Mouse (Mus musculus) neural tube, embryonic 12.5 days (tissue): ENCODE measurements around the gene Cldn7. TPM values are rescaled to one million over a fixed set of nuclear protein-coding genes. Genes with fewer than 3 reads are reported as not detected.
"Not testable (repeated sequence)": the region's sequence is repeated elsewhere in the genome, so short reads cannot be mapped to it uniquely, and the experiment has no call there.

ENCODE experiments used
- ATAC-seq: fragments of 200-750 bp; cut with Nextera tagmentation; 2 replicates; pipeline ENCODE4 v1.8.0; 2017; ENCODE audit warnings: low read depth, mild to moderate bottlenecking, moderate TSS enrichment, moderate library complexity; ENCODE audit not compliant: low FRiP score
- H3K27ac ChIP-seq: fragments of 300-500 bp; sonication (generic); 2 replicates; pipeline ENCODE4 v1.5.1; 2016
- H3K27me3 ChIP-seq: fragments of 300-500 bp; sonication (generic); replicated peaks from 2 replicates; pipeline ENCODE4 v1.6.1; 2016; ENCODE audit warnings: mild to moderate bottlenecking
- H3K36me3 ChIP-seq: fragments of 300-500 bp; sonication (generic); 2 replicates; pipeline ENCODE4 v1.6.1; 2016; ENCODE audit warnings: mild to moderate bottlenecking
- H3K4me1 ChIP-seq: fragments of 300-500 bp; sonication (generic); 2 replicates; pipeline ENCODE4 v1.6.1; 2016
- H3K4me2 ChIP-seq: fragments of 300-500 bp; sonication (generic); replicated peaks from 2 replicates; pipeline ENCODE4 v1.6.1; 2016; ENCODE audit warnings: mild to moderate bottlenecking
- H3K4me3 ChIP-seq: fragments of 300-500 bp; sonication (generic); 2 replicates; pipeline ENCODE4 v1.5.1; 2016
- H3K9ac ChIP-seq: fragments of 300-500 bp; sonication (generic); 2 replicates; pipeline ENCODE4 v1.6.1; 2016; ENCODE audit warnings: mild to moderate bottlenecking
- H3K9me3 ChIP-seq: fragments of 300-500 bp; sonication (generic); 2 replicates; pipeline ENCODE4 v1.6.1; 2016; ENCODE audit warnings: mild to moderate bottlenecking
- WGBS: fragments of 180-500 bp; shearing (Covaris S2); methylation state at CpG from one replicate; pipeline ENCODE4 v1.1.7; 2016; 5-methylcytosine and 5-hydroxymethylcytosine counted together
- microRNA counts: library from miRNA; unstranded; fragments of <30 nt; microRNA quantifications from one replicate; lab custom pipeline; 2017
- microRNA-seq: library from miRNA; unstranded; fragments of <30 nt; microRNA quantifications from one replicate; pipeline ENCODE4, GENCODE M21; 2017
- polyA plus RNA-seq: library from polyadenylated mRNA; unstranded; fragments of >200 nt; fragmentation: Nextera tagmentation; extraction: Ambion mirVana; gene quantifications from 2 replicates; pipeline ENCODE4 v1.2.1, GENCODE M21; 2016

Cldn7 gene
- polyA plus RNA-seq, 1 experiment from 2014 or later = 2.1 TPM

- Histone ChIP-seq H3K9me3 (no peaks in the 10 kb centered on the region), H3K36me3 (peaks cover 48% of the 10 kb centered on the region), H3K4me3 (no peak overlapping the region), H3K27me3 (no peaks in the 10 kb centered on the region), H3K4me2 (peak overlapping the region; percentile 12; the same call in 1 of the 2 replicates), H3K9ac (0 out of 2 replicates have a peak overlapping the region, but pooled peaks have one; percentile 74), H3K27ac (no peak overlapping the region), H3K4me1 (peaks cover 34% of the 10 kb centered on the region)
- no peak for ATAC-seq
- WGBS = 56% methylated on average over 5 of the region's 5 CpGs
Observed at GRCm38 (mm10) chr11:70014051-70014450, 49.5 kb downstream of the Cldn7 start.

DNA sequence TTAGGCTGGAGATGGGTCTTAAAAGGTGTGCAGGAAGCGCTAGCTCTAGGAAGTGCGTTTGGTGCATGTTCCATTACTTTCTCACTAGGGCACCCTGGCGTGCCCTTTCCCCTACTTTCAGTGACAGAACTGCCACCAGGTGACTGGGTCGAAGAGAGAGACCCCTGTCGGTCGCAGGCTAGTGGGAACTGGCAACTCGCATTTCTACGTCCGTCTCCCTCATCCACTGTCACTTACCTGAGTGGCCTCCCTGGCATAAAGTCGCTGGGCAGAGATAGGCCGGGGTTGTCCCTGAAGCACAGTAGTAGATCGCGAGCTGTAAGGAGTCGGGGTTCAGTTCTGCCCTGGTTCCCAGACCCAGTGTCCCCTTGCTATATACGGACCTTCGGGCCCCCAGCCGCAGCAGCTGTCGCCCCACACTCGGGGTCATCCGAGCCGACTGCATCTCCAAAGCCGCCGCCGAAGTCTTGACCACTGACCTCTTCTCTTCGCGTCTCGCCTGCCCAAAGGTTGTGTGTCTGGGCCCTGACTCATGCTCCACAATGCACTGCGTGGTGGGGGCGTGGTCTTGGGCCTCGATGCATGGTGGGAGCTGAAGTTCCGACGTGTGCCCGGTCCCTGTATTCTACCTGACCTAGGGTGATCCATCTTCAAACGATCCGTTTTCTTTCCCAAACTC lies 50.4 kb downstream of the Cldn7 start, which contains the start of gene Acadvl:
TSS of gene Acadvl (minus strand) at position 532 of the 679 bp plus-strand sequence.
- Histone ChIP-seq H3K9me3 (no peaks in the 10 kb centered on the region), H3K9ac (peak within 1 kb of the TSS; percentile 74), H3K27me3 (no peaks in the 10 kb centered on the region), H3K27ac (no peak within 1 kb of the TSS), H3K4me2 (peak within 1 kb of the TSS; percentile 87), H3K4me1 (peaks cover 44% of the 10 kb centered on the region), H3K4me3 (peak within 1 kb of the TSS; percentile 55), H3K36me3 (peaks cover 38% of the 10 kb centered on the region)
- WGBS = under 1% methylated on average over 35 of the region's 35 CpGs
- ATAC-seq = peak; percentile 62

DNA sequence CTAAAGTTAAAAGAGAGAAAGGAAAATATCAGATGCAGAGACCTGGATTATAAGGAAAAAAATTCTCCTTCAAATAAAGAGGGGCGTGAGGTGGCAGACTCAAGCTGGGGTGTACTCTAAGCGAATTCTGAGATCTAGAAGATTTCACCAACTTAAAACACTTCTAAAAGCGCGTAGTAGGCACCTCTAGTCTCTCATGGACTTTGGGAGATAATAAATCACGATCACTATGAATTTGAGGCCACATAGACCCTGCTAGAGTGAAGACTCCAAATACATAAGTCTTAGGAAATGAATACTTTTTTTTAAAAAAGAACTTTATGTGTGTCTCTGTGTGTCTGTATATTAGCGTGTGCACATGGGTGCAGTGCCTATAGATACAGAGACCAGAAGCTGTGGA lies 51.1 kb downstream of the Cldn7 start:
- H3K4me2 ChIP-seq = peak overlapping the region; percentile 87
- peaks cover 31% of the 10 kb centered on the region for H3K36me3 ChIP-seq
- no peak overlapping the region for H3K9ac ChIP-seq
- 65% methylated on average over 6 of the region's 6 CpGs for WGBS
- no peak for ATAC-seq
- H3K9me3 ChIP-seq = no peaks in the 10 kb centered on the region
- H3K4me3 ChIP-seq = no peak overlapping the region
- H3K27ac ChIP-seq = no peak overlapping the region
- no peaks in the 10 kb centered on the region for H3K27me3 ChIP-seq
- peaks cover 50% of the 10 kb centered on the region for H3K4me1 ChIP-seq

DNA sequence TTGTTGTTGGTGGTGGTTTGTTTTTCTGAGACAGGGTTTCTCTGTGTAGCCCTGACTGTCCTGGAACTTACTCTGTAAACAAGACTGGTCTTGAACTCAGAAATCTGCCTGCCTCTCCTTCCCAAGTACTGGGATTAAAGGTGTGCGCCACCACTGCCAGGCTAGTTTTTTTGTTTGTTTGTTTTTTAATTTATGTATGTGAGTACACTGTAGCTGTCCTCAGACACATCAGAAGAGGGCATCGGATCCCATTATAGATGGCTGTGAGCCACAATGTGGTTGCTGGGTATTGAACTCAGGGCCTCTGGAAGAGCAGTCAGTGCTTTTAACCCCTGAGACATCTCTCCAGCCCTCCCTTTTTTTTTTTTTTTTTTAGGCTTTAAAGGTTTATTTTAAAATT lies 51.6 kb downstream of the Cldn7 start:
- peaks cover 51% of the 10 kb centered on the region for H3K4me1 ChIP-seq
- not testable (repeated sequence) for H3K9me3 ChIP-seq, H3K27me3 ChIP-seq, H3K4me3 ChIP-seq, H3K27ac ChIP-seq, H3K9ac ChIP-seq, ATAC-seq, H3K4me2 ChIP-seq
- 83% methylated on average over 2 of the region's 2 CpGs for WGBS
- H3K36me3 ChIP-seq = peaks cover 26% of the 10 kb centered on the region

DNA sequence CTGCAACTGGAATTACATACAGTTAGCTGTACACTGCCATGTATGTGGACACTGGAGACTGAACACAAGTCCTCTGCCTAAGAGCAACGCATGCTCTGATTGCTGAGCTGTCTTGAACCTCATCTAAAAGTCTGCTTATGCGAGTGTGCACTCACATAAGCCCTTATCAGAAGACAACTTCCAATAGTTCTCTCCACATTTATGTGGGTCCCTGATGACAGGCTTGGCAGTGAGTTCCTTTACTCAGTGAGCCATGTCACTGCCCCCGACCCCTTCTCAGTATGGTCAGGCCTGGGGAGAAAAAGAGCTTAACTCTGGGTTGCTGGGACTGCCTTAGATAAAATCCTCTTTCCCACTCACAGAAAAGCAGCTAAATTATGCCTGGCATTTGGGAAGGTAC lies 52.1 kb downstream of the Cldn7 start, which contains the start of gene Dlg4:
TSS of gene Dlg4 (plus strand) at position 274 of the 400 bp plus-strand sequence.
- no peaks in the 10 kb centered on the region for H3K27me3 ChIP-seq
- peaks cover 22% of the 10 kb centered on the region for H3K36me3 ChIP-seq
- no peak for ATAC-seq
- peak within 1 kb of the TSS; percentile 95 for H3K4me2 ChIP-seq
- peak within 1 kb of the TSS; percentile 88 for H3K9ac ChIP-seq
- H3K9me3 ChIP-seq = no peaks in the 10 kb centered on the region
- peak within 1 kb of the TSS; percentile 65 for H3K4me3 ChIP-seq
- peaks cover 51% of the 10 kb centered on the region for H3K4me1 ChIP-seq
- WGBS = 80% methylated on average over 3 of the region's 3 CpGs
- H3K27ac ChIP-seq = no peak within 1 kb of the TSS

DNA sequence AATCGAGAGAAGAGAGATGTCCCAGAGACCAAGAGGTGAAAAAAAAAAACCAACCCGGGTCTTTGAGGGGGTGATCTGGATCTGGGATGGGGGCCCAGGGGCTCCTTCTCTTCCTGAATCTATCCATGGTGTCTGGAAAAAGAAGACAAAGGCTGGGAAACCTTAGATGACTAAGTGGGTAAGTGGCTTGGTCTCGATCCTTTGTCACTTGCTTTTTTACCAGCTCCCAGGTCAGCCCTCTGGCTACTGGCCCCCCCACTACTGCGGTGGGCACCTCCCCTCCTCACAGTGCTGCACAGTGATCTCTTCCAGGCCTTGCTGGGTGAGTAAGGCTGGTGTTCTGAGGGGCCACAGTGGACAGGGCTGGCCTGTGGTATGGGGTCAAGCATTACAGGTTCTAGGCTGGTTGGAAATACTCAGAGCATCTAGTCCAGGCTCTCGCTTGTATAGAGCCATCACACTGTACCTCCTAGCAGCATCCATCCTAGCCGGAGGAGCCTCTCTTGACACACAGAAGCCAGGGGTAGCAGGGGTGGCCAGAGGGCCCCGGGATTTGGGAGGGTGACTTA lies 52.7 kb downstream of the Cldn7 start:
- H3K27ac ChIP-seq = no peak overlapping the region
- WGBS = 60% methylated on average over 7 of the region's 7 CpGs

More for the DNA sequence above, 52.7 kb downstream of the Cldn7 start:
- Histone ChIP-seq H3K4me1 (peaks cover 55% of the 10 kb centered on the region), H3K4me2 (peak overlapping the region; percentile 95), H3K9me3 (no peaks in the 10 kb centered on the region), H3K27me3 (no peaks in the 10 kb centered on the region), H3K4me3 (peak overlapping the region; percentile 65; the same call in 1 of the 2 replicates), H3K9ac (peak overlapping the region; percentile 88), H3K36me3 (peaks cover 15% of the 10 kb centered on the region)
- no peak for ATAC-seq

MicroRNA genes within 50 kb of the gene (microRNA counts, 519-probe panel; counts per million panel counts)
- 342 counts per million, percentile 67 among the panel's probes with 10 or more counts for microRNA mmu-miR-324-3p (lab: Ali Mortazavi, UCI)
- 342 counts per million, percentile 67 among the panel's probes with 10 or more counts for microRNA mmu-miR-324-5p (lab: Ali Mortazavi, UCI)

Small RNA genes within 50 kb of the gene (microRNA-seq; reads per million reads assigned to microRNA genes)
- gene Gm44349 = not detected
- gene Mir324 = 1,912 reads per million, percentile 84 among the genes with 10 or more reads in this experiment

Other genes with a start within 250 kb of the Cldn7 start
- 28.5 and 31.2 TPM in 2 replicates for gene Polr2a, start 206.1 kb upstream of the Cldn7 start, polyA plus RNA-seq
- not detected in 2 replicates for gene Slc35g3, start 202.8 kb upstream of the Cldn7 start, polyA plus RNA-seq
- gene Zbtb4, start 198.9 kb upstream of the Cldn7 start, polyA plus RNA-seq = 2.3 and 2.4 TPM in 2 replicates
- gene Chrnb1, start 168.8 kb upstream of the Cldn7 start, polyA plus RNA-seq = 5.3 and 5.8 TPM in 2 replicates
- gene Fgf11, start 162.9 kb upstream of the Cldn7 start, polyA plus RNA-seq = 4.1 and 5.6 TPM in 2 replicates
- 1.1 and 1.7 TPM in 2 replicates for gene Tmem102, start 159.2 kb upstream of the Cldn7 start, polyA plus RNA-seq
- gene Gm39566, start 149.5 kb upstream of the Cldn7 start, polyA plus RNA-seq = not detected in 2 replicates
- not detected in 2 replicates for gene Spem2, start 146.3 kb upstream of the Cldn7 start, polyA plus RNA-seq
- 0.52 TPM in 1 of 2 replicates, not detected in the other for gene Spem1, start 142.6 kb upstream of the Cldn7 start, polyA plus RNA-seq
- 14.1 and 16.6 TPM in 2 replicates for gene Nlgn2, start 127.0 kb upstream of the Cldn7 start, polyA plus RNA-seq
- gene Tmem256, start 126.3 kb upstream of the Cldn7 start, polyA plus RNA-seq = 325 and 328 TPM in 2 replicates
- 64.4 and 69.9 TPM in 2 replicates for gene Plscr3, start 118.4 kb upstream of the Cldn7 start, polyA plus RNA-seq
- 0.22 and 0.30 TPM in 2 replicates for gene Tnk1, start 106.0 kb upstream of the Cldn7 start, polyA plus RNA-seq
- gene Tmem95, start 86.8 kb upstream of the Cldn7 start, polyA plus RNA-seq = not detected in 2 replicates
- gene Kctd11, start 83.4 kb upstream of the Cldn7 start, polyA plus RNA-seq = 3.1 TPM in 2 replicates
- 0.54 and 0.90 TPM in 2 replicates for gene Acap1, start 69.2 kb upstream of the Cldn7 start, polyA plus RNA-seq
- 17.7 and 18.1 TPM in 2 replicates for gene 2810408A11Rik, start 63.8 kb upstream of the Cldn7 start, polyA plus RNA-seq
- 19.8 and 20.4 TPM in 2 replicates for gene Neurl4, start 63.7 kb upstream of the Cldn7 start, polyA plus RNA-seq
- 82.4 and 92.0 TPM in 2 replicates for gene Gps2, start 50.9 kb upstream of the Cldn7 start, polyA plus RNA-seq
- 1,451 and 1,549 TPM in 2 replicates for gene Eif5a, start 42.8 kb upstream of the Cldn7 start, polyA plus RNA-seq
- gene Ybx2, start 29.0 kb upstream of the Cldn7 start, polyA plus RNA-seq = 5.5 and 6.0 TPM in 2 replicates
- gene Slc2a4, start 16.6 kb upstream of the Cldn7 start, polyA plus RNA-seq = 12.3 and 12.4 TPM in 2 replicates
- gene Ctdnep1, start 16.4 kb downstream of the Cldn7 start, polyA plus RNA-seq = 23.0 and 24.3 TPM in 2 replicates
- 129 and 131 TPM in 2 replicates for gene Elp5, start 17.7 kb downstream of the Cldn7 start, polyA plus RNA-seq
- 577 and 592 TPM in 2 replicates for gene Gabarap, start 26.4 kb downstream of the Cldn7 start, polyA plus RNA-seq
- 89.4 and 92.5 TPM in 2 replicates for gene Phf23, start 31.0 kb downstream of the Cldn7 start, polyA plus RNA-seq
- 39.0 and 40.7 TPM in 2 replicates for gene Dvl2, start 35.8 kb downstream of the Cldn7 start, polyA plus RNA-seq
- gene Acadvl, start 50.6 kb downstream of the Cldn7 start, polyA plus RNA-seq = 59.1 and 63.7 TPM in 2 replicates
- 23.6 and 25.5 TPM in 2 replicates for gene Dlg4, start 52.2 kb downstream of the Cldn7 start, polyA plus RNA-seq
- gene Asgr1, start 89.3 kb downstream of the Cldn7 start, polyA plus RNA-seq = 0.68 and 1.1 TPM in 2 replicates
- 0.61 TPM in 1 of 2 replicates, not detected in the other for gene Asgr2, start 127.9 kb downstream of the Cldn7 start, polyA plus RNA-seq
- 0.48 TPM in 1 of 2 replicates, not detected in the other for gene Mgl2, start 165.6 kb downstream of the Cldn7 start, polyA plus RNA-seq
- gene Clec10a, start 191.4 kb downstream of the Cldn7 start, polyA plus RNA-seq = 0.37 and 0.39 TPM in 2 replicates
- 1.7 and 3.3 TPM in 2 replicates for gene Slc16a11, start 248.0 kb downstream of the Cldn7 start, polyA plus RNA-seq